Mouse (Mus musculus): ENCODE measurements around the gene Fut11. TPM values are rescaled to one million over a fixed set of nuclear protein-coding genes. Genes with fewer than 3 reads are reported as not detected.
A peak's percentile ranks its signal among the peaks of the same experiment; 100 is the strongest.
"Not testable (repeated sequence)": the region's sequence is repeated elsewhere in the genome, so short reads cannot be mapped to it uniquely, and the experiment has no call there.

Fut11 gene
- total RNA-seq, 2 experiments from 2014 or later = 4.9 to 12.5 TPM

- peak; percentile 97 for ATAC-seq (ENCODE audit: poor library complexity, severe bottlenecking)
Observed at GRCm38 (mm10) chr14:20674064-20674833, 20.5 kb upstream of the Fut11 start, which contains the start of gene Sec24c. Gene Sec24c (plus strand): TSS chr14:20674308.

GRCm38 (mm10) chr14:20677906-20678305 lies 16.9 kb upstream of the Fut11 start:
- no peak for ATAC-seq (ENCODE audit: poor library complexity, severe bottlenecking)

- no peak for ATAC-seq (ENCODE audit: poor library complexity, severe bottlenecking)
Observed at GRCm38 (mm10) chr14:20681742-20682141, 13.0 kb upstream of the Fut11 start.

GRCm38 (mm10) chr14:20682498-20682897 lies 12.3 kb upstream of the Fut11 start:
- ATAC-seq (ENCODE audit: poor library complexity, severe bottlenecking) = peak; percentile 86

GRCm38 (mm10) chr14:20686576-20686975 lies 8.2 kb upstream of the Fut11 start:
- no peak for ATAC-seq (ENCODE audit: poor library complexity, severe bottlenecking)

- ATAC-seq (ENCODE audit: poor library complexity, severe bottlenecking) = no peak
Observed at GRCm38 (mm10) chr14:20689009-20689408, 5.8 kb upstream of the Fut11 start.

GRCm38 (mm10) chr14:20691772-20692171 lies 3.0 kb upstream of the Fut11 start:
- no peak for ATAC-seq (ENCODE audit: poor library complexity, severe bottlenecking)

- no peak for ATAC-seq (ENCODE audit: poor library complexity, severe bottlenecking)
Observed at GRCm38 (mm10) chr14:20693589-20694101, 1.1 kb upstream of the Fut11 start.

GRCm38 (mm10) chr14:20694185-20694883 lies 434 bp upstream of the Fut11 start:
- peak; percentile 2; the same call in 1 of the 2 replicates for ATAC-seq (ENCODE audit: poor library complexity, severe bottlenecking)

GRCm38 (mm10) chr14:20695761-20696520 lies 1.2 kb downstream of the Fut11 start:
- no peak for ATAC-seq (ENCODE audit: poor library complexity, severe bottlenecking)

- ATAC-seq (ENCODE audit: poor library complexity, severe bottlenecking) = peak; percentile 45
Observed at GRCm38 (mm10) chr14:20696986-20697385, 2.2 kb downstream of the Fut11 start.

- ATAC-seq (ENCODE audit: poor library complexity, severe bottlenecking) = no peak
Observed at GRCm38 (mm10) chr14:20698515-20698914, 3.7 kb downstream of the Fut11 start.

- no peak for ATAC-seq (ENCODE audit: poor library complexity, severe bottlenecking)
Observed at GRCm38 (mm10) chr14:20700362-20700761, 5.6 kb downstream of the Fut11 start.

GRCm38 (mm10) chr14:20701554-20701953 lies 6.8 kb downstream of the Fut11 start:
- ATAC-seq (ENCODE audit: poor library complexity, severe bottlenecking) = no peak

GRCm38 (mm10) chr14:20702096-20702740 lies 7.5 kb downstream of the Fut11 start:
- no peak for ATAC-seq (ENCODE audit: poor library complexity, severe bottlenecking)

GRCm38 (mm10) chr14:20702741-20703381 lies 8.1 kb downstream of the Fut11 start, which contains the start of gene Chchd1:
Gene Chchd1 (plus strand): TSS chr14:20703006.
- peak; percentile 86 for ATAC-seq (ENCODE audit: poor library complexity, severe bottlenecking)

- ATAC-seq (ENCODE audit: poor library complexity, severe bottlenecking) = not testable (repeated sequence)
Observed at GRCm38 (mm10) chr14:20703461-20703860, 8.7 kb downstream of the Fut11 start.

- ATAC-seq (ENCODE audit: poor library complexity, severe bottlenecking) = peak; percentile 84
Observed at GRCm38 (mm10) chr14:20707201-20708190, 12.7 kb downstream of the Fut11 start, which contains the start of gene Zswim8. Gene Zswim8 (plus strand): TSS chr14:20707552.

GRCm38 (mm10) chr14:20708239-20708638 lies 13.5 kb downstream of the Fut11 start:
- no peak for ATAC-seq (ENCODE audit: poor library complexity, severe bottlenecking)
